Mouse (Mus musculus) megakaryocyte, embryonic 14.5 days (primary cell): Measurements from ENCODE around the gene Tdrd1.

ENCODE experiments used
- FLI1 ChIP-seq: IDR thresholded peaks from 2 replicates; pipeline ENCODE4 v1.6.1; 2012; ENCODE audit warnings: low read length, inconsistent platforms, mixed read lengths
- GATA1 ChIP-seq: IDR thresholded peaks from 3 replicates; pipeline ENCODE4 v1.6.1; 2012; ENCODE audit warnings: mixed read lengths, low read length, inconsistent platforms, borderline replicate concordance

DNA sequence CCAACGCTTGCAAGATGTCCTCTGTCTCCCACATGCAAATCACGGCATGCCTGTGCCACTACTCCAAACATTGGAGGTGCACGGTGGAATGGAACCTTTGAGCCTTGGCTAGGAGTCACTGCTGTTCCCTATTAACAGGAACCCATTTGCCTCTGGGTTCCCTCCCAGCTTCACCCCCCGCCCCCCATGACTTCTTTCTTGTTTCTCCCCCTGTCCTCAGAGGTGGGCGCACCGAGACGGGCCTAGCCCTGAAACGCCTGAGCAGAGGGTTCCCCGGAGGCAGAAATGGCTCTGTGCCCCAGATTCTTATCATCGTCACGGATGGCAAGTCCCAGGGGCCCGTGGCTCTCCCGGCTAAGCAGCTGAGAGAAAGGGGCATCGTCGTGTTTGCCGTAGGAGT lies 71.6 kb downstream of the Tdrd1 start:
- no peak for TF ChIP-seq GATA1
- TF ChIP-seq FLI1, result no peak
